Mouse (Mus musculus): ENCODE results near the gene Spn. TPM values are rescaled to one million over a fixed set of nuclear protein-coding genes. Genes with fewer than 3 reads are reported as not detected.
"Not testable (repeated sequence)": the region's sequence is repeated elsewhere in the genome, so short reads cannot be mapped to it uniquely, and the experiment has no call there.

Gene Spn
- polyA plus RNA-seq (2014; fragmentation: Nextera tagmentation; extraction: Ambion mirVana): not detected in 2 replicates

DNA sequence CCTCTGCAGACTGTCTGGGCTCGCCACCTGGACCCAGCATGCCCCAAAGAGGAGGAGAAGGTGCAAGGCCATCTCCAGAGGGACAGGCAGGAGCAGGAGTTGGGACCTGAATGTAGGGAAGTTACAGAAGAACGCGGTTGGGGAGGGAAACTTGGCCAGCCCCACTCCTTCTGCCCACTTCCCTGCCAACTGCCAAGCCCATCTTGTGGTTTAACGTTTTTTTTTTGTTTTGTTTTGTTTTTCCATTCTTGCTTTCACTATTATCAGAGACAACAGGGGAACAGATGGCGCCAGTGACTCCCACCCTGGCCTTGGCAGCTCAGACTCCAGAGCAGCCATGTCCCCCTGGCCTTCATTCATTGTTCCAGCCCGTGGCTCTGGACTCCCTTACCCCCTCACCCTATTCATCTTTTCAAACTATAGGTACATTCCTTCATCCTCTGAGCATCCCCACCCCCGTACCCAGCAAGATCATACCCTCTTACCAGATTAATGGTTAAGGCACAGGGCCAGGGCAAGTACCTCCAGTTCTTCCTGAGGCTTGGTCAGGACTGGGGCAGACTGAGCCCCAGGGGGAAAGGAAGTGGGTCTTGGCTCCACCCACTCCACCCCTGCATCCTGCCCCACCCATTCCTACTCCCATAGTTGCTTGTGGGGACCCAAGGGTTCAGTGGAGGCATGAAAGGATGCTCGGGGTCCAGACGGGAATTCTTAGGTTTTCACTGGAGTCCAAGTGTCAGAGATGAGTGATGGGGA is at the start of gene Spn:
Spn (minus strand) TSS at position 562 of the 756 bp plus-strand sequence.
- no peaks in the 10 kb centered on the region for H3K27me3 ChIP-seq (replicated peaks; ENCODE audit: control insufficient read depth, insufficient read depth, low read length)
- H3K4me2 ChIP-seq (ENCODE audit: low read length): no peak within 1 kb of the TSS
- WGBS: 65% methylated on average over 9 of the region's 9 CpGs
- no peaks in the 10 kb centered on the region for H3K9me3 ChIP-seq (replicated peaks; ENCODE audit: control insufficient read depth, low read length)
- DNase-seq (ENCODE audit: low spot score): no peak
- no peak within 1 kb of the TSS for H3K9ac ChIP-seq (ENCODE audit: low read length)
- no peaks in the 10 kb centered on the region for H3K4me1 ChIP-seq (ENCODE audit: control insufficient read depth, insufficient read depth, low read length)
- no peak within 1 kb of the TSS for H3K27ac ChIP-seq (ENCODE audit: low read depth, low read length)
- no peak within 1 kb of the TSS for H3K4me3 ChIP-seq (ENCODE audit: low read depth, low read length)
- ATAC-seq: no peak
- no peaks in the 10 kb centered on the region for H3K36me3 ChIP-seq (ENCODE audit: control insufficient read depth, insufficient read depth, low read length)

DNA sequence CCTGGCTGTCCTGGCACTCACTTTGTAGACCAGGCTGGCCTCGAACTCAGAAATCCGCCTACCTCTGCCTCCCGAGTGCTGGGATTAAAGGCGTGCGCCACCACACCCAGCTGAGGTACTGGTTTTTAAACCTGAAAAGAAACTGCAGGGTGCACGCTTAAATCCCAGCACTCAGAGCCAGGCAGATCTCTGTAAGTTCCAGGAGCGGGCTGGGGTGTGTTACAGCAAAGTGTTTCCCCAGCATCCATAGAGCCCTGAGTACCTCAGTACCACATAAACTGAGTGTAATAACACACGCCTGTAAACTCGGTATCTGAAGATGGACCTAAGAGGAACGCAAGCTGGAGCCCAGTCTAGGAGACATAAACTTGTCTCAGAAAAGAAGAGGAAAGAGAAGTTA is 49.7 kb upstream of the Spn start:
- no peak overlapping the region for H3K27ac ChIP-seq (ENCODE audit: low read depth, low read length)
- no peaks in the 10 kb centered on the region for H3K4me1 ChIP-seq (ENCODE audit: control insufficient read depth, insufficient read depth, low read length)
- no peaks in the 10 kb centered on the region for H3K9me3 ChIP-seq (replicated peaks; ENCODE audit: control insufficient read depth, low read length)
- H3K9ac ChIP-seq (ENCODE audit: low read length): no peak overlapping the region
- H3K36me3 ChIP-seq (ENCODE audit: control insufficient read depth, insufficient read depth, low read length): peaks cover 18% of the 10 kb centered on the region
- WGBS: 69% methylated on average over 10 of the region's 10 CpGs
- no peak overlapping the region for H3K4me2 ChIP-seq (ENCODE audit: low read length)
- H3K4me3 ChIP-seq (ENCODE audit: low read depth, low read length): no peak overlapping the region
- ATAC-seq (no peak), DNase-seq (ENCODE audit: low spot score) (no peak)
- H3K27me3 ChIP-seq (replicated peaks; ENCODE audit: control insufficient read depth, insufficient read depth, low read length): no peaks in the 10 kb centered on the region

DNA sequence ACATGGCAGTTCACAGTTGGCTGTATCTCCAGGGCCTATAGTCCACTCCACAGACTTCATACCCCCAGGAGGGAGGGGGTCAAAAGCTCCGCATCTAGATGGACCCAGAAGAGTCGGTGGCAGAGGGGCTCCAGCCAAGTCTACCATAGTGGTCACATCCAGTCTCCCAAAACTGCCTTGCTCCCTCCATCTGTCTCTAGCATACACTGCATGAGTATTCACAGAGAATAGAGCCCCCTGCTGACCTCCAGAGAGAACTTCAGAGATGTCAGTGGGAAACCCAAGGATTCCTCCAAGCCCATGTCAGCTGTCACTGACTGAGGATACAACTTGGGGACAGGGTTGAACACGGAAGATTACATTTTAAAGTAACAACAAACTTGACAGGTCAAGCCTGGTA is 48.0 kb upstream of the Spn start:
- no peaks in the 10 kb centered on the region for H3K4me1 ChIP-seq (ENCODE audit: control insufficient read depth, insufficient read depth, low read length)

DNA sequence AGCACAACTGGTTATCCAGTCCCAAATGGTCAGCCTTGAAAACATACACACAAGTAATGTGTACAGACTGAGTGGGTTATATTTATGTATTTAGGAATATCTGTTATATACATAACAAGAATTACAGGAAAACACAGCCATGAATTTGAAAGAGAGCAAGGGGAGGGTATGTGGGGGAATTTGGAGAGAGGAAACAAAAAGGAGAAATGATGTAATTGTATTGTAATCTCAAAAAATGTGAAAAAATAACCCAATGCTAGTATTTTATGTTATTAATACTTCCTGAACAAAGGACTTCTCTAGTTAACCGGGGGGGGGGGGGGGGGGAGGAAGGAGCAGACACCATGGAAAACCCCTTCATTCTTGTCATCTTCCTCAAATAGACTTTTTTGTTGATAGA is 47.1 kb upstream of the Spn start:
- no peak for ATAC-seq
- no peaks in the 10 kb centered on the region for H3K9me3 ChIP-seq (replicated peaks; ENCODE audit: control insufficient read depth, low read length)
- 55% methylated on average over 1 of the region's 1 CpGs for WGBS
- DNase-seq (ENCODE audit: low spot score): no peak
- no peak overlapping the region for H3K9ac ChIP-seq (ENCODE audit: low read length)
- no peak overlapping the region for H3K4me3 ChIP-seq (ENCODE audit: low read depth, low read length)
- H3K27ac ChIP-seq (ENCODE audit: low read depth, low read length): no peak overlapping the region
- H3K4me2 ChIP-seq (ENCODE audit: low read length): no peak overlapping the region
- H3K27me3 ChIP-seq (replicated peaks; ENCODE audit: control insufficient read depth, insufficient read depth, low read length): no peaks in the 10 kb centered on the region
- H3K4me1 ChIP-seq (ENCODE audit: control insufficient read depth, insufficient read depth, low read length): no peaks in the 10 kb centered on the region
- no peaks in the 10 kb centered on the region for H3K36me3 ChIP-seq (ENCODE audit: control insufficient read depth, insufficient read depth, low read length)

More for the DNA sequence above, 48.0 kb upstream of the Spn start:
- DNase-seq (ENCODE audit: low spot score) (peak; percentile 28), ATAC-seq (no peak)
- no peak overlapping the region for H3K27ac ChIP-seq (ENCODE audit: low read depth, low read length)
- H3K36me3 ChIP-seq (ENCODE audit: control insufficient read depth, insufficient read depth, low read length): 0 out of 2 replicates have a peak, but pooled peaks cover 3% of the 10 kb centered on the region
- H3K9ac ChIP-seq (ENCODE audit: low read length): no peak overlapping the region
- no peak overlapping the region for H3K4me2 ChIP-seq (ENCODE audit: low read length)
- H3K27me3 ChIP-seq (replicated peaks; ENCODE audit: control insufficient read depth, insufficient read depth, low read length): no peaks in the 10 kb centered on the region
- 80% methylated on average over 3 of the region's 3 CpGs for WGBS
- H3K4me3 ChIP-seq (ENCODE audit: low read depth, low read length): no peak overlapping the region
- no peaks in the 10 kb centered on the region for H3K9me3 ChIP-seq (replicated peaks; ENCODE audit: control insufficient read depth, low read length)

DNA sequence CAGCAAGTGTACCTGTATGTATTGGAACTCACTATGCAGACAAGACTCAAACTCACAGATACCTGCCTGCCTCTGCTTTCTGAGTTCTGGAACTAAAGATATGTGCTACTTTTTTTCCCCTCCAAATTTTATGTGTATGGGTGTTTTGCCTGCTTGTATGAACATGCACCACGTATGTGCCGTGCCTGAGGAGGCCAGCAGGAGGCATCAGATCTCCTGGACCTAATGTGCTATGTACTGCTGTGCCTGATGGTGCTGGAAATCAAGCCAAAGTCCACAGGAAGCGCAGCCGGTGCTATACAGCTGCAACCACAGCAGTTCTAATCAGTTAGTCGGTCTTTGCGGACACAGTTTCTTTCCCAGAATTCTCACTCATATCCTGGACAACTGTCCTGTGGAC is 46.2 kb upstream of the Spn start:
- H3K4me2 ChIP-seq (ENCODE audit: low read length): no peak overlapping the region
- H3K27me3 ChIP-seq (replicated peaks; ENCODE audit: control insufficient read depth, insufficient read depth, low read length): no peaks in the 10 kb centered on the region
- H3K9me3 ChIP-seq (replicated peaks; ENCODE audit: control insufficient read depth, low read length): no peaks in the 10 kb centered on the region
- 77% methylated on average over 6 of the region's 6 CpGs for WGBS
- no peaks in the 10 kb centered on the region for H3K36me3 ChIP-seq (ENCODE audit: control insufficient read depth, insufficient read depth, low read length)
- no peak overlapping the region for H3K9ac ChIP-seq (ENCODE audit: low read length)
- no peaks in the 10 kb centered on the region for H3K4me1 ChIP-seq (ENCODE audit: control insufficient read depth, insufficient read depth, low read length)
- ATAC-seq (no peak), DNase-seq (ENCODE audit: low spot score) (no peak)
- H3K4me3 ChIP-seq (ENCODE audit: low read depth, low read length): no peak overlapping the region
- no peak overlapping the region for H3K27ac ChIP-seq (ENCODE audit: low read depth, low read length)

DNA sequence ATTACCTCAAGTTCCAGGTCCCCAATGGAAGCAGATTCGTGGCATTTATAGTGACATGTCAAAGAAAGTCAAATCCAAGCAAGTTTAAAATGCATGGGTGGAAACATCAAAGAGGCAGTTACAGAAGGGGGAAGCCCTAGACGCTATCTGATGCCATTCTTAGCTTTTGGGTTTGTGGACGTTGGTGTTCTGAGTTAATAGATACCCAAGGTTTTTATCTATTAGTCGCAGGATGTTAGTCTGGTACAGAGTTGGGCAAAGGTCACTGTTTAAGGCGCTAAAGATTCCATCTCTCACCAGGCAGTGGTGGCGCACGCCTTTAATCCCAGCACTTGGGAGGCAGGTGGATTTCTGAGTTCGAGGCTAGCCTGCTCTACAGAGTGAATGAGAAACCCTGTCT is 45.7 kb upstream of the Spn start:
- WGBS: 79% methylated on average over 8 of the region's 8 CpGs

DNA sequence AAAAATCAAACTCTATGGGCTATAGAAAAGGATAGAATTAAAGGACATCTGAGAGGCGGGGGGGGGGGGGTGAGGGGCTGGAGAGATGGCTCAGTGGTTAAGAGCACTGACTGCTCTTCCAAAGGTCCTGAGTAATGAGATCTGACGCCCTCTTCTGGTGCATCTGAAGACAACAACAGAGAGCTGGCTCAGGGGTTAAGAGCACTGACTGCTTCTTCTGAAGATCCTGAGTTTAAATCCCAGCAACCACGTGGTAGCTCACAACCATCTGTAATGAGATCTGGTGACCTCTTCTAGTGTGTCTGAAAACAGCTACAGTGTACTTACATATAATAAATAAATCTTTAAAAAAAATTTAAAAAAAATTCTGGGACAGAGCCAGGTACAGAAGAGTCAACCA is 44.1 kb upstream of the Spn start:
- H3K4me3 ChIP-seq (ENCODE audit: low read depth, low read length); H3K4me2 ChIP-seq (ENCODE audit: low read length); DNase-seq (ENCODE audit: low spot score); H3K27ac ChIP-seq (ENCODE audit: low read depth, low read length); H3K36me3 ChIP-seq (ENCODE audit: control insufficient read depth, insufficient read depth, low read length); H3K4me1 ChIP-seq (ENCODE audit: control insufficient read depth, insufficient read depth, low read length); H3K9ac ChIP-seq (ENCODE audit: low read length); H3K27me3 ChIP-seq (replicated peaks; ENCODE audit: control insufficient read depth, insufficient read depth, low read length); H3K9me3 ChIP-seq (replicated peaks; ENCODE audit: control insufficient read depth, low read length); ATAC-seq: not testable (repeated sequence)
- 34% methylated on average over 3 of the region's 3 CpGs for WGBS

More for the DNA sequence above, 45.7 kb upstream of the Spn start:
- Histone ChIP-seq H3K27me3 (replicated peaks; ENCODE audit: control insufficient read depth, insufficient read depth, low read length) (no peaks in the 10 kb centered on the region), H3K9me3 (replicated peaks; ENCODE audit: control insufficient read depth, low read length) (no peaks in the 10 kb centered on the region), H3K4me2 (ENCODE audit: low read length) (no peak overlapping the region), H3K36me3 (ENCODE audit: control insufficient read depth, insufficient read depth, low read length) (no peaks in the 10 kb centered on the region), H3K9ac (ENCODE audit: low read length) (no peak overlapping the region), H3K4me1 (ENCODE audit: control insufficient read depth, insufficient read depth, low read length) (no peaks in the 10 kb centered on the region), H3K27ac (ENCODE audit: low read depth, low read length) (no peak overlapping the region), H3K4me3 (ENCODE audit: low read depth, low read length) (no peak overlapping the region)
- DNase-seq (ENCODE audit: low spot score) (no peak), ATAC-seq (no peak)

DNA sequence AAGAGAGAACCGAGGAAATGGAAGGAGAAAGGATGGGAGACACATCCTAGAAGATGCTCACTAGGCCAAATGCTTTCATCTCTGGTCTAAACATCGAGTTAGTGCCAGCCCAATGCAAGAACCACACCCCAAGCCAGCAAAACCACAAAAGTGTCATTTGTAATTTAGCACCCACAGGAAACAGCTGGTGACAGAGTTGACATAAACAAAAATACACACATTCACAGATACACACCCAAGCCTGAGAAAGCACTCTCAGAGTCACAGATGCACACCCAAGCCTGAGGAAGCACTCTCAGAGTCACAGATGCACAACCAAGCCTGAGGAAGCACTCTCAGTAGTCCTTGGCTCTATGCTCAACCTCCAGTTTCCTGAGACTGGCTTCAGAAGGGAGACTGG is 43.2 kb upstream of the Spn start:
- H3K9ac ChIP-seq (ENCODE audit: low read length): no peak overlapping the region
- ATAC-seq (no peak), DNase-seq (ENCODE audit: low spot score) (no peak)
- no peak overlapping the region for H3K4me3 ChIP-seq (ENCODE audit: low read depth, low read length)
- WGBS: 76% methylated on average over 2 of the region's 2 CpGs
- H3K4me2 ChIP-seq (ENCODE audit: low read length): no peak overlapping the region
- no peaks in the 10 kb centered on the region for H3K27me3 ChIP-seq (replicated peaks; ENCODE audit: control insufficient read depth, insufficient read depth, low read length)
- no peaks in the 10 kb centered on the region for H3K9me3 ChIP-seq (replicated peaks; ENCODE audit: control insufficient read depth, low read length)
- H3K4me1 ChIP-seq (ENCODE audit: control insufficient read depth, insufficient read depth, low read length): no peaks in the 10 kb centered on the region
- no peak overlapping the region for H3K27ac ChIP-seq (ENCODE audit: low read depth, low read length)
- no peaks in the 10 kb centered on the region for H3K36me3 ChIP-seq (ENCODE audit: control insufficient read depth, insufficient read depth, low read length)

DNA sequence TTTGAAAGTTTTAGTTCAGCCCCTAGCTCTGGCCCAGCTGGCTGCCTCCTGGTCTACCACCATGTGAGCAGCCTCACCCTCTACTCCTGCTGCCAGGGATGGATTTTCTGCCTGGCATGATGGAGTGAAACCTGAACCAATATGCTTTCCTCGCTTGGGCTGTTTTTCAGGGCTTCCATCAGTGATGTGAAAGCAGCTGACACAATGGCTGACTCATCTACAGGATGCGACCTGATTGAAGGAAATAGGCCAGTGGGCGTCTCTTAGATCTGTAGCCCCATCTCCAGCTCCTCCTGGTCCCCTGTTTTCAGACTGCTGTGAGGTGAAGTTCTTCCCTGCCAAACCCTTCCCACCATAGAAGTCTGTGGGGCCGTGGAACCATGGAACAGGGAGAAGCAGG is 39.3 kb upstream of the Spn start:
- WGBS: 69% methylated on average over 4 of the region's 4 CpGs
- Histone ChIP-seq H3K27ac (ENCODE audit: low read depth, low read length) (no peak overlapping the region), H3K4me1 (ENCODE audit: control insufficient read depth, insufficient read depth, low read length) (no peaks in the 10 kb centered on the region), H3K36me3 (ENCODE audit: control insufficient read depth, insufficient read depth, low read length) (no peaks in the 10 kb centered on the region), H3K27me3 (replicated peaks; ENCODE audit: control insufficient read depth, insufficient read depth, low read length) (no peaks in the 10 kb centered on the region), H3K4me2 (ENCODE audit: low read length) (no peak overlapping the region), H3K4me3 (ENCODE audit: low read depth, low read length) (no peak overlapping the region), H3K9me3 (replicated peaks; ENCODE audit: control insufficient read depth, low read length) (0 out of 2 replicates have a peak, but pooled peaks cover 3% of the 10 kb centered on the region), H3K9ac (ENCODE audit: low read length) (no peak overlapping the region)
- DNase-seq (ENCODE audit: low spot score) (no peak), ATAC-seq (no peak)
